Mouse (Mus musculus): ENCODE results near the gene Col6a6. TPM values are rescaled to one million over a fixed set of nuclear protein-coding genes. Genes with fewer than 3 reads are reported as not detected.

The Col6a6 gene
- polyA plus RNA-seq, 2 experiments from 2014 or later, result not detected

DNA sequence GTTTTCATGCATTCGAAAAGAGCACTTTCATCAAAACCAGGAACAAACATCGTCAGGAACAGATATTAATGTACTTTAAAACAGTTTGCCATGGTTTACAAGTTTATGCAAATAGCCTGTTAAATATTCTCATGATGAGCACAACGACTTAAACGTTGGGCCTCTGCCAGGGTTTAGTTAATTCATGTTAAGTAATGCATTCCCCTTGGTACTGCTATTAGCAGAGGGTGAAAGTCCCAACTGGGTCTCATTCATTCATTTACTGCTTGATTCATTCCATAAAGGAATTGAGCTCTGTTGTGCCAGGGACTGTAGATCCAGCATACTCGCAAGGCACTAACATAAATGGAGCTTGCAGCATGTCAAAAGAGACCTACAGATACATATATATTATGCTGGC lies 92.8 kb downstream of the Col6a6 start:
- ATAC-seq, result no peak

DNA sequence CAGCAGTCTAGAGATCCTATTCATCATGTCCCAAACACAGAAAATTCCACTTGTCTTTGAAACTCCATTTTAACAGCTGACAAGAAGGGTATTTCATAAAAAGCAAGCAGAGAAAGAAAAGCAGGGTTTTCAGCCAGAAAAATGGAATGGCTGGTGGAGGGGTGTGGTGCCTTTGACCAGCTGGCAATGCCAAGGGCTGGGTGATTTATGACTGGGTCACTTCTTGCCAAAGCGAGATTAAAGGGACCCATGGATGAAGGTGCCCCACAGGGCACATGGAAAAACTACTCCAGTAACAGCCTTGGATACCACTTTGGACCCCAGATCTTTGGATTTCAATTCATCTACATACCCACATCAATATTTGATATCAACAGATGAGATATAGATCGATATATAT lies 93.3 kb downstream of the Col6a6 start:
- no peak for ATAC-seq

DNA sequence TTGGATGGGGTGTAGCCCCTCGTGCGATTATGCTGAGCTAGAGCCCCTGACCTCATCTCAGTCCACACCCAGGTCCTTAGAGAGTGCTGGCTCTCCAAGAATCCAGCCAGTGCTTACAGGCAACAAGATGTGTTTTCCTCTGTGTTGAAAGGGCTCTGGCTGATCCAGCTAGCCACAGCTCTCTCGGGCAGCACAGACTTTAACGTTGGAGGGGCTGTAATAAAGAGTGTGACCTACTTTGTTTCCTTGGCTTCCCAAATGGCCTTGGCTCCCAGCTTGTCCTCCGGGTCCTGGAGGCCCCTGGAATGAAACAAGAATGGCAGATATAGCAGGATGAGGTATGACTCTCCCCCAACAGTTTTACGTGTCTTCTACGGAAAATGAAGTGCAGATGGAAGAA lies 96.0 kb downstream of the Col6a6 start:
- no peak for ATAC-seq

DNA sequence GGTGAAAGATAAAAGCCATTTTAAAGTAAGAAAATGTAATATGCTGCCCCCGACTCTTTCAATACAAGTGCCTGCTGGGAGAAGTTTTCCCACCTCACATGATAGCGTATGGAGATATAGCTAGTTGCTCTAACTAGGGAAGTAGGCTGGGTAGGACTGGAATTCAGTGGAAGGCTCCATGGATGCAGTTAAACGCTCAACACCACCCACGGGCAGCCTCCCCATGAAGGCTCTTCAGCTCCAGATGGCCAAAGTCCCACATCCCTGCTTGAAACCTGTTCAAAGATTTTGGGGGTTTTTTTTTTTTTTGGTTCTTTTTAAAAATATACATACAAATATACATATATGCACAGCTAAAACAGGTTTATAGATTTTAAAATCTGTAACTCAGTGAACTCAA lies 107.5 kb downstream of the Col6a6 start:
- no peak for ATAC-seq

DNA sequence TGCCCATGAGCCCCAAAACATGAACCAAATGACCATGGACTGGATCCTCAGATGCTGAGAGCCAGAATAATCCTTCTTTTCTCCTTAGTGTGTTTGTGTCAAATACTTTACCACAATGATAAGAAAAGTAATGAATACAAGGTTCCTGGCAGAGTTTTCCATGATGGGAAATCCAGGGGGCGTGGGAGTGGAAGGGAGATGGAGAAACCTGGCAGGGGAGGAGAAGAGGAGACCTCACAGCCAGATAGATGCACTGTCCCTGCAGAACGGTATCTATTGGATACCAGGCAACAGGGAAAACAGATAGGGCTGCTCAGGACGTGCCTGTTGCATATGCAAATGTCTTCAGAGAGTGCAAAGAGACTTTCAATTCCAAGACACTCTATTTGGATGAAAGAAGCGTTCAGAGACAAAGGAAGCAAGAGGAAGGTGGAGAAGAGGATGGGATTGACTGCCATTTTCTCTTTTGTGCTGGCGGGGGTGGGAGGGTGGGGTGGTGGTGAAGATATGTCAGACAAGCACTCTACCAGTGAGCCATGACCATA lies 108.0 kb downstream of the Col6a6 start:
- ATAC-seq, result no peak

DNA sequence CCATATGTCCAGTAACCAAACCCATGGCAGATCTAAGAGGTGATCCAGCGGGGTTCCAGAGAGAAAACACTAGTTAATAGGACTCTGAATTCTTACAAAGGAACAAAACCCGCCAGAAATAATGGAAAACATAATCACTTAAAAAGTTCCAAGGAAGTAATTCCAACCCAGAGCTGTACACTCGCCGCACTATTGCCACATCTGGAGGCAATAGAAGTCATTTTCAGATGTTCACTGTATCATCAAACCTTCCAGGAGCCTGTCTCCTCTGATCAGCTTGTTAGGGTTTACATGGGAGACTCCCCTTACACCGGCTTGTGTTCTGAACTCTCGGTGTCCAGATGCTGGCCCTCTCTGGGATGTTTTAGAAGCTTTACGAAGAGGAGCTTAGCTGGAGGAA lies 108.6 kb downstream of the Col6a6 start:
- ATAC-seq, result no peak

DNA sequence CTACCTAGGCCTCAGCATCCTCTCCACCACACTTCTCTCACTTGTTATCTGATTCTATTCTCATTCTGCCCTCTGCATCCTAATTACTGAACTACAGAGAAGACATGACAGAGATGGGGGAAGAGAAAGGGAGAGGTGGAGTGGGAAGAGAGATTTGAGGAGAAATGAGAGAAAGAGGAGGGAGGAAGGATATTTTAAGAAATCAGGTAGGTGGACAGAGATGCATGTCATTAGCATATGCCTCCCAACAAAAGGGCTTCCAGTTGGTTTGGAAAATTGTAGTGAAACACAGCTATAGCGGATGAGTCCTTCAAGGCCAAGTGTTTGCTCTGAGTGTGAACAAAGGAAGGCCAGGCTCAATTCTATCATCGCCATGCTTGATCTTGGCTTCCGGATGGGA lies 115.9 kb downstream of the Col6a6 start:
- ATAC-seq, result no peak

DNA sequence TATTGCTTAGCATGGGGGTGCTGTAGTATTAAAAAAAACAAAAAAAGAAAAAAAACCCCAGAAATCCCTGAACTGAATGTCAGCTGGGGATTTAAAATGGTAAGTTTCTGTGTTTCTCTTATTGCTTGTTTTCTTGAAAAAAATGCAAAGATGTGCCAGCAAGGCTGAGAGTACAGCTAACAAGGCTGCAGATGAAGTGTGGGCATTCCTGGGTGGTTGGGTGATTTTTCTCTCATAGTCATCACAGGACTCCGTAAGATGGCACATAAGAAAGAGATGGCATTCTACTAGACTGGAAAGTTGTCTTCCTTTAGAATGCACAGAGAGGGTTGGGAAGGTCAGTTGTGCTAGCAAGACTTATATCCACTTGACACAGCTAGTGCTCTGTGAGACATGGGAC lies 122.9 kb downstream of the Col6a6 start:
- no peak for ATAC-seq

DNA sequence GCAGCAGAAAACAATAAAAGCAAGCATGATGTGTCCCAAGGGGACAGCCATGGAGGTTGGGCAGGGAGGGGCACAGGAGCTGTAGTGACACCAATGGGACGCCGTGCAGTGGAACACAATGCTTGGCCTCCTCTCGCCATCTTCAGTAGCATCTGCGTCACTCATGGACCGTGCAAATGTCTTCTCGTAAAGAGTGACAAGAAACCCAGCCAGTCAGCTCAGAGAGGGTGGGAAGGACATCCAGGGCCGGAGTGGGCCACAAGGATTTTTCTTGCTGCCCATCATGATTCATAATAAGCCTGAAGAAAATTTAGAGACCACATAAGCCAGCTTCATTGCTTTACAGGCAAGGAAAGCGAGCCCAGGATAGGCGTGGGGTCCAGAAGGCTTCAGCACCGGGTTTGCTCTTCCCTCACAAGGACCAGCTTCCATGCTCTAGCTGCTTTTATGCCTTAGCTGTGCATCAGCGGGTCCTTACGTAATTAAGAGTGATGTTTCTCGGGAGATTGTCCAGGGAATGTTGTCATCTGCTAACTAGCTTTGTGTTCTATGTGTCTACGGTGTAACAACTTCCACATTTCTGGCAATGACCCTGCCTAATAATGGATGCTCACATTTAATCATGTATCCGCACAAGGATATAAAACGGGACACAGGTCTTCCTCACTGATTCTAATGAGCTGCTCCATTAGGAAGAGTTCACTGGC lies 123.6 kb downstream of the Col6a6 start:
- ATAC-seq, result no peak

DNA sequence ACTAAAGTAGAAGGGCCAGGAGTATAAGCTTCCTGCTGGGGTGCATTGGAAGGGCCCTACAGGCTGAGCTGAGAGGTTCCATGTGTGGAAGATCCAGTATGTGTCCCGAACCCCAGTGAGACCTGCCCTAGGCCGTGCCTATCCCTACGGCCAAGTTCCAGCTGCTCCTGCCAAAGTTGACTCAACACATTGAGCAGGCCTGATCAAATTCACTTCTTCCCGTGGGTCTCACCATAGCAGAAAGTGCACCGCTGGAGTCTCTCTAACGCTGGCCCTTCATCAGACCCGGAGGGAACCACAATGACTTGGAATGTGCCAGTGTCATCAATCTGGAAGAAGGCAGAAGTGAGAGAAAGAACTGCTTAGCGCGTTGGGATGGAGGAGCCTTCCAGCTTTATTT lies 126.0 kb downstream of the Col6a6 start:
- ATAC-seq, result no peak

DNA sequence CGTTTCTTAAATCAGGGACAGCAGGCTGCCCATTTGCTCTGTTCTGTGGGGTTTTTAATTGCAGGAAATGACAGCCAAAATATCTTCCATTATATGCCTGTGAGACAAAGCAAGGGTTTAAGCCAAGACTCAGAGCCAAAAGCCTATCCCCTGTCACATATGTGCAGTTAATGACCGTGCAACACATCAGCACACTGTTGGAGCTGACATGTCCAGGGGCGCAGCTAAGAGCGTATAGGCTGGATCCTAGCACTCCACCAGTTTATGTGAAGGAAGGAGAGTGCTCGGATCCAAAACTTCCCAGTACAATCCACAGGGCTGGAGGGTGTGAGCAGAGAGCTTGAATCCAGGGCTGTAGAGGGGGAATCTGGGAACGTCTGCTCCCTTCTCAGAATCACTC lies 127.3 kb downstream of the Col6a6 start:
- no peak for ATAC-seq

DNA sequence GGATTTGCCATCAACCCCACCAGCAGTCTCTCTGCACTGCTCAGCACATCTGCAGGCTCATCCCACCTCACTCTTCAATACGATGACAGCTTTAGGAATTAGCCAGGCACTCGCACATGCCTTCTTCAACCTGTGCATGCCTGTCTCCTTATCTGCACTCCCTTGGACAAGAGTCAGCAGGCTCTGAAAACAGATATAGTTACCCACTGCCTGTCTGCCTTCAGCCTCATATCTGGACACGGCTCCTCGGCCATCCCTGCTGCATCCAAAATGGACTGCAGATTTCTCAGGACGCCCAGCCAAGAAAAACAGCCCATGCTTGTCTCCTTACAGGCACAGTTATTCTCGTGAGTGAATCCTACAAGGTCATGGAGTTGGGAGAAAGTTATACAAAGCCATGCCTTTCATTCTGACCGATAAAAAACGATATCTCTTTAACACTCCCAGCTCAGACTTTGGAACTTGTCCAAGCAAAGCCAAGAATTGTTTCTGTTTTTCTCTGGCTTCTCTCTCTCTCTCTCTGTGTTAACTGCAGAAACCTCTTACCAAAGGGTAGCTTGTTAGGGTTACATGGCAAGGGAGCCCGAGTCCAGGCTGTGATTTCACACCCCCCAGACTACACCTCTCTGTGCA lies 130.1 kb downstream of the Col6a6 start:
- no peak for ATAC-seq

DNA sequence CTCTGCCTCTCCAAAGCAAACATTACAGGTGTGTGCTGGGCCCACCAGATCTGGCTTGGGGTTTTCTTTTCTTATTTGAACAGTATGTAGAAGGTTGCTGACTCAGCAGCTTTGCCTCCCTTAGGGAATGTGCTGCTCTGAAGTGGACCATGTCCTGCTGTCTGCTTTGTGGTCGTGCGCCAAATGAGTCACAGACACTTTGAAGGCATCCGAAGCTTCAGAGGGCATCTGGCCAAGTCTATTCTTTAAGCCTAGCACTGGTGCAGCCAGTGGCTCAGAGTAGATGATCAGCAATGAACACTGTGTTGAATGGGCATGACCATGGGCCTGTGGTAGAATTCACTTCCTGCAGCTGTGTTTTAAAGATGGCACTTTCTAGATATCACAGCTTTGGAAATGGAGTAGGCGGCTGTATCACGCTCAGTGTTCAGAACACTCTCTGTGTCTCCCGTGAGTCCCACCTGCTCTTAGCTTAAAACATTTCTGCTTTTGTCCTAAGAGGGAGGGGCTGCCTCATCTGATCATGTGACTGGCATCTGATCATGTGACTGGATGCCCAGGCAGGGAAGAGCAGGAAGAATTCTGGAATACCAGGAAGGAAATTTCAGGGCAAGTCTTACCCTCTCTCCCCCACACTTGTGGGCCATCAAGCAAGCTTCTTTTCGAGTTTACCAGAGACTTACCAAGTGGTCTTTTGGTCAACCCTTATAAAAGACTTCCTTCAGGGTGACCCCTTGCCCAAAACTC lies 131.0 kb downstream of the Col6a6 start:
- ATAC-seq, result no peak

DNA sequence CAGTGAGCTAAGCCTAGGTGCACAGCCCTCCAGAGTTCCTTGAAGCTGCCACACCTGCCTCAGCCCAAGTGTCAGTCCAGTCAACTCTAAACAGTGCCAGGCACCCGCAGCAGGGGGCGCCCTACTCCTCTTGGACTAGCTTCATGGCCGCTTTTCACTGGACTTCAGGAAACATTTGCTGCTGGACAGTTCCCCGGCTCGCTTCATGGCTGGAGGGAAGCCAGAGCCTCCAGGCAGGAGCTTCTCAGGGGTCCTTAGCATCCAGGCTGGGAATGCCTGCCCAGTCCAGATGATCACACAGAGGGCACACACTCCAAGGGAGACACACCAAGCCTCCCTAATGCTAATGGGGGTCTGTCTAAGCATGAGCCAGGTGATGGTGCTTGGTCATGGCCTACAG lies 134.1 kb downstream of the Col6a6 start:
- no peak for ATAC-seq

DNA sequence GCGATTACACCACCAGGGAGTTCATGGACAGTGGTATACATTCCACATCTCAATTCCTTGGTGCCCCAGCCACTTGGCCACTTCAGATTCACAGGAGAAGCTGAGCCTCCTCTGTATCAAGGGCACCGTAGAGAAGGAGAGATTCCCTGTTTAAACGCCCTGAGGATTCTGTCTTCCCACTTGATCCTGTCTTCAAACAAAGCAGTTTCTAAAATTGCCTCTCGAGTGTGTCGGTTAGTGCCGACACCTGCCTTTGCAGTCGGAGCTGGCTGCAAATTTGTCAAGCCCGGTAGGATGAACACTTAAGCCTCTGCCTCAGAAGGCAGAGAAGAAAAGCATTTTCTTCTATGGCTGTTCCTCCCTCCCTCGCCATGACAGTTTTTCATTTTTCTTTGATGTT lies 134.9 kb downstream of the Col6a6 start:
- ATAC-seq, result no peak

DNA sequence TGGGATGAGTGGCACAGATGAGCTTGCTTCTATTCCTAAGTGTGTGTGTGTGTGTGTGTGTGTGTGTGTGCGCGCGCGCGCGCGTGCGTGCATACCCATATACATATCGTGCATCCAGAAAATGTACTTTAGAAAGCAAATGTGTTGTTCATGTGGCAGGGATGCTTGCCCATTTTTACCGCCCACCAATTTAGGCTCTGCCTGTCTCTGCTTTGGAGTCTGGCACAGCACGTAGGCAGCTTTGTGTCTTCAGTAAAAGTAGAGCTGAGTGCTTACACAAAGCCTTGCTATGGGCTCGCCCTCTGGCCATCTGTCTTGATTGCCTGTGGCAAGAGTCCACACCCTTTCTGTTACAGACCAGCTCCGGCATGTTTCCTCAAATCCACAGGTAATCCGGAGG lies 135.5 kb downstream of the Col6a6 start:
- ATAC-seq, result no peak

DNA sequence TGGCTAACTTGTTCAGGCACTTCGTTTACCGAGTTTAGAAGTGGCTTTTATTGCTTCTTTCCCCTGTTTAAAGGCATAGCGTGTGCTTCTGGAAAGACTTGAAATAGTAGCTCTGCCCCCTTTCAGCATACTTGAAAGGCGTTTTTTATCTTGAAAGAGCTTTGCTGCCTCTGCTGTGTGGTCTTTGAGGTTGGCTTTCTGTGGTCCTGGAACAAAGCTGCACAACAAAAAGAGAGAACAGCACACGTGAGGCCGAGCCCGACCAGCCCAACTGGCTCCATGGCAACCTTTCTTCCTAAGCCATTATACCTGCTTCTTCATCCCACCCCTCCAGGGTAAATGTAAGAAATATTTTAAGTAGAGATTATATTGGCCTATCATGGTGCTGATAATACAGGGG lies 138.5 kb downstream of the Col6a6 start:
- ATAC-seq, result no peak

DNA sequence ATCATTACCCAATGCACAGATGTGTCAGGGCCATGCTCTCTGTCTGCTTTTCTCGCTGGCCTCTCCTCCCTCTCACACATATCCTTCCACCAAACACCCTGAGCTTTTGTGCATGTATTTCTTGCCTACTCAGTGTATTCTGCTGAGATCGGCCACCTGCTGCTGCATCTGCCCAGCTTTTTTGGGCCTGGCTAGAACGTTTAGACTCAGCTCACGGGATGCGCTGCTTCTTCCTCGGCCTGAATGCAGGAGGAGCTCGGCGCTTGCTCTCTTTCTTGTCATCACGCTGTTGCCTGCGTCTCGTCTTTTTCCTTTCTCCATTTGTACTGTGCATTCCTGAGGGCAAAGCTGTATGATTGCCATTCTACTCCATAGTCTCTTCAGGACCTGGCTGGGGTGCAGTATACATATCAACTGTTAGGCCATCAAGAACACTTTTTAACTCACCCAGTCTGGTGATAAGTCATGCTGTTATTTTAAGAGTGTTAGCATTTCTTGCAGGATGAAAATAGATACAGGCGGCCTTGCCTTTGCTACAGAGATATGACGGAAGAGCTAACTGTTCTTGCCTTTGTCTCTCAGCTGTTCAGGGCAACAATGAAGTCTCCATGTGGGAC lies 143.3 kb downstream of the Col6a6 start:
- no peak for ATAC-seq

DNA sequence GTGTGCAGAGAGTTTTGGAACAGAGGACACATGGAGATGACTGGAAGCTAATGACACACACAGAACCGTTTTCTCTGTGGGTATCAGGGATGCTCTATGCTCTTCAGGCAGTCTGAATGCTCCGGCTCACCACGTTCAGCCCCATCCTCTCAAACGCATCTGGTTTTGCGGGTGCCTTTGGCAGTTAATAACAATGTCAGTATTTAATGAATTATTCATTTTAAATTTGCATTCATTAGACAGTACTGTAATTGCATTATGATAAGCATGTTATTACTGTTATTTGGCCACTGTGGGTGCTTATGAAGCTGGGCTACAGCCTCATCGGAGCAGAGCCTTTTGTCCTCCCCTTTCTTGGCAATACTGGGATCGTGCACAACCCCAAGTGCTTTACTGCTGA lies 146.6 kb downstream of the Col6a6 start:
- ATAC-seq, result no peak

DNA sequence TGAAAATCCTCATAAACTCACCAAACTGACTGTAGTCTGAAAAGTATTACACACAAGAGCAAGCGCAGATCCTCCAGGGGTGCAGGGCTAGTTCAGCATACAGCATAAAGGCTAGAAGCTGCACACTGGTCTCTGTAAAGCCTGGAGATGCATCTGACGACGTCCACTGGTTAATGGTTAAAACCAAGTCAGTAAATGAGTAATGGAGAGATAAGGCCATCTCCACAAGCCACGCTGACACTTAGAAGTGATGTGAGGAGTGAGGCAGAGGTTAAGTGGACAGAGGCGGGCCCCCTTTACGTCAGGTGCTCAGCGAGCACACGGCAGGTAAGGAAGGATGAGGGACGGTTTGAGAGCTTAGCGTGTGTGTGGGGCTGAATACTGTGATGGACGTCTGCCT lies 152.0 kb downstream of the Col6a6 start:
- no peak for ATAC-seq

DNA sequence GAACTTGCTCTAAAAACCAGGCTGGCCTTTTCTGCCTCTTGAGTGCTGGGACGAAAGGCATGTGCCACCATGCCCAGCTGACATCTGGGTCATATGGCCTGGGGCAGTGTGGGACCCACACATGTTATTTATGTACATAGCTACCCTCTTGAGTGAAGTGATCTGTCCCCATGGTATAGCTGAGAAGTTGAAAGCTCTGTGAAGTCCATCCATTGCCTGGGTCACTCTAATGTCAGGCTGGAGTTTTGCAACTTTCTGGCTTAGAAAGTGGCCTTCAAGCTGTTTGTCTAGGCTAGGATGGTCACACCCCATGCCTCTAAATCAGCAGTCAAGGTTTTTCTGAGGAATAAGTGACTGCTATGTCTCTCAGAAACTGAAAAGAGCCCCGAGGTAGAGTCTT lies 155.9 kb downstream of the Col6a6 start:
- ATAC-seq, result no peak

DNA sequence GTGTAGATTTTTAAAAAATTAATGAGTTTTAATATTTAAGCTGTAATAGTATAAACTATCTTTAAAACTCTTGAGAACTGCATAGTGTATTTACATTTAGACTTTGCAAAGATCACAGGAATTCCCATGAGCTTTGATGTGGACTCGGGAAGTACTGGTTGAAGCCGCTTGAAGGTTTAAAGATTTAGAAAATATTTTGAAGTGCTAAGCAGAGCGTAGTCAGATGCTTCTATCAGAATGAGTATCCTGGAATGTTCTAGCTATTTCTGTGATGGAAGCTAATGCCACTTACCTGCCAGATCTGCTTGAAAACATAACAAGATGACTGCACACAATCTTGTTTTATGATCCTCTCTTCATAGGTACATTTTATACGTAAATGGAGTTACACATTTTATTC lies 157.0 kb downstream of the Col6a6 start:
- no peak for ATAC-seq

DNA sequence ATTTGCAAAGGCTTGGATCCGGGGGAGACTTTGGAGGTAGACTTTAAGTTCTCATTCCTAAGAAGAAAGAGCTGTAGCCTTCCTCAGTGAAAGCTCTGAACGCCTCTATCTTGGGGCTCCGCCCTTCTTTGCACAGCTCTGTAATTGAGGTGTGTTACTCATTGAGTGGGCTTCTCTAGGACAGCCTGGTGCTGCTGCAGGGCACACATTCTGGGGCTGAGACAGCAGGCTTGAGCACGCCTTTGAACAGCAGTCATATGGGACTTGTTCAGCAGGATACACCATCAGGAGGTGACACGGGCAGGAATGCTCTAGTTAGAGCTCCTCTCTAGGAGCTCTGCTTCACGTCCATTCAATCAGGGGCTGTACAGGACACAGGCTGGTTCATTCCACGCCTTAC lies 162.7 kb downstream of the Col6a6 start:
- no peak for ATAC-seq

Measured in CD4-positive, CD25-positive, alpha-beta regulatory T cell, adult 4 months (primary cell).